Mouse (Mus musculus): Measurements from ENCODE around the gene Plxna2. TPM values are rescaled to one million over a fixed set of nuclear protein-coding genes. Genes with fewer than 3 reads are reported as not detected.

The Plxna2 gene
- polyA plus RNA-seq, 2 experiments = 11.0 to 11.9 TPM

DNA sequence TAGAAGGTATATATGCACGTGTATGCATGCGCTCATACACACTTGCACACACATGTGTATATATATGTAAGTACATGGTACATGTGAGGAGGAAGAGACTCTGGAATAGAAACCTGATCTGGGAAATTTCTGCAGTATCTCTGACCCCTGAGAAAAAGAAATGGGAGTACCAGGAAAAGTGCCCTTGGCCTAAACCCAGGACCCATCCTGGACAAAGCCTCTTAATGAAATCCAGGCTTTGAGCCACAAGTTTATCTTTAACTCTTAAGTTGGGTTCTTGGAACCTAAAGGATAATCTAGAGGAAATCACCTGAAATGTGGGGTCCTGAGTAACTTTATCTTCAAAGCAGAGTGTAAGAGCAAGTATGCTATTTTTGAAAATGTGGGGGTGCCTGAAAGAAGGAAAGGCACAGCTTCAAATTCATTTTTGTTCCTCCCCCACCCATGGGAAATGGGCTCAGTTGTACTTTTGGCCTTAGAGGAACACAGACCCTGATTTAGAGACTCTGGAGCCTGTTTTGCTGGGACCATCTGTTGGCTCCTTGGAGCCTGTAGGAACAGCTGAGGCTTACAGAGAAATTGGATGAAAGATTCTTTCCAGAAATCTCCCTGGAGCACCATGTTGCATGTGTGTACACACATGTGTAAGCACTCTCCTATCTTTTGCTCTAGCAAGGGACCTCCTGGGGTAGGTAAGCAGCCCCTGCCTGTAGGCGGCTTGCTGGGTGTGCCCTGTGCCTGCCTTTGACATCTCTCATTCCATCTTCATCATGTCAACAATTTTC is 57.3 kb downstream of the Plxna2 start:
- no peaks in the 10 kb centered on the region for H3K9me3 ChIP-seq (ENCODE audit: control insufficient read depth, low read length)
- no peaks in the 10 kb centered on the region for H3K27me3 ChIP-seq (ENCODE audit: control insufficient read depth, insufficient read depth, low read length)
- no peak overlapping the region for H3K4me3 ChIP-seq (replicated peaks; ENCODE audit: low read length)
- DNase-seq (ENCODE audit: low spot score) (no peak), ATAC-seq (ENCODE audit: low FRiP score, low read depth) (no peak)
- 78% methylated on average over 3 of the region's 3 CpGs for WGBS
- H3K36me3 ChIP-seq (ENCODE audit: control insufficient read depth, insufficient read depth, low read length) = no peaks in the 10 kb centered on the region
- 0 out of 2 replicates have a peak, but pooled peaks cover 3% of the 10 kb centered on the region for H3K4me1 ChIP-seq (ENCODE audit: control insufficient read depth, insufficient read depth, low read length)
- H3K9ac ChIP-seq (ENCODE audit: low read depth, low read length, severe bottlenecking) = no peak overlapping the region
- H3K27ac ChIP-seq (replicated peaks; ENCODE audit: low read depth, low read length) = no peak overlapping the region
- H3K4me2 ChIP-seq (replicated peaks; ENCODE audit: low read depth, low read length, severe bottlenecking) = no peak overlapping the region
- TF ChIP-seq POLR2A (IDR thresholded peaks at IDR 0.05; ENCODE audit: borderline replicate concordance, extremely low read depth, insufficient read depth, insufficient read length) = no peak

DNA sequence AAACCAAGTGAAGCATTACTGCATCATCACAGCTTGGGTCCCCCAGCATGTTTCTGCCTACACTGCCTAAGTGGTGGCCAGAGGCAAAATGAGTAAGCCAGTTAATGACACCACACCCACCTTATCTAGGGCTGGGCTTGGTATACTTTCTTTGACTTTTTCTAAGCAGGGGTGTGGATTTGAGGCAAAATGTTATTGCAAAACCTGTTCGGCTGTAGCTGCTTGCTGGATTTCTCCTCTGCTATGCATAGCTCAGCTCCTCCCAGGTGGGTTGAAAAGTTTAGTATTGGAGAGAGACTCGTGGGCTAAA is 57.8 kb downstream of the Plxna2 start:
- Histone ChIP-seq H3K27ac (replicated peaks; ENCODE audit: low read depth, low read length) (no peak overlapping the region), H3K9me3 (ENCODE audit: control insufficient read depth, low read length) (no peaks in the 10 kb centered on the region), H3K4me2 (replicated peaks; ENCODE audit: low read depth, low read length, severe bottlenecking) (no peak overlapping the region), H3K27me3 (ENCODE audit: control insufficient read depth, insufficient read depth, low read length) (no peaks in the 10 kb centered on the region), H3K4me1 (ENCODE audit: control insufficient read depth, insufficient read depth, low read length) (peaks cover 8% of the 10 kb centered on the region; the same call in 1 of the 2 replicates), H3K4me3 (replicated peaks; ENCODE audit: low read length) (no peak overlapping the region), H3K36me3 (ENCODE audit: control insufficient read depth, insufficient read depth, low read length) (no peaks in the 10 kb centered on the region), H3K9ac (ENCODE audit: low read depth, low read length, severe bottlenecking) (no peak overlapping the region)
- ATAC-seq (ENCODE audit: low FRiP score, low read depth) (no peak; the same call in 1 of the 2 replicates), DNase-seq (ENCODE audit: low spot score) (peak; percentile 57)
- 44% methylated on average over 2 of the region's 2 CpGs for WGBS
- no peak for TF ChIP-seq POLR2A (IDR thresholded peaks at IDR 0.05; ENCODE audit: borderline replicate concordance, extremely low read depth, insufficient read depth, insufficient read length)

DNA sequence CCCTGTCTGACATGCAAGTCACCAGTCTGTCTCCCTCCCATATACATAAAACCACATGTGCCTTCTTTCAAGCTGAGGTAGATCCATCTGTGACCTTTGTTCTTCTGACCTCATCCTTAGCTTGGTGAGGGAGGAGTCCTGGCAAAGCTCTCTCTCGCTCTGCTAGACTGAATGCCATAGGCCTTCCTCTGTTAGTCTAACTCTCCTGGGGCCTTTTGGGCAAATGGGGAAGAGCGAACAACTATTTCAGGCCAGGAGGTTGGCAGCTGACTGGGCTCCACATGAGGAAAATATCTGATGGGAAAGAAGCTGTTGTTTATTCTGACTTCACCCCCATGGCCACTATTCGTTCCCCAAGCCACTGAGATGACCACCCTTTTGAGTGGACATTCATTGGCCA is 59.9 kb downstream of the Plxna2 start:
- no peak for TF ChIP-seq POLR2A (IDR thresholded peaks at IDR 0.05; ENCODE audit: borderline replicate concordance, extremely low read depth, insufficient read depth, insufficient read length)
- Histone ChIP-seq H3K9me3 (ENCODE audit: control insufficient read depth, low read length) (no peaks in the 10 kb centered on the region), H3K4me1 (ENCODE audit: control insufficient read depth, insufficient read depth, low read length) (peaks cover 18% of the 10 kb centered on the region; the same call in 1 of the 2 replicates), H3K4me2 (replicated peaks; ENCODE audit: low read depth, low read length, severe bottlenecking) (no peak overlapping the region), H3K36me3 (ENCODE audit: control insufficient read depth, insufficient read depth, low read length) (no peaks in the 10 kb centered on the region), H3K27me3 (ENCODE audit: control insufficient read depth, insufficient read depth, low read length) (no peaks in the 10 kb centered on the region), H3K9ac (ENCODE audit: low read depth, low read length, severe bottlenecking) (no peak overlapping the region), H3K27ac (replicated peaks; ENCODE audit: low read depth, low read length) (no peak overlapping the region), H3K4me3 (replicated peaks; ENCODE audit: low read length) (no peak overlapping the region)
- DNase-seq (ENCODE audit: low spot score) (no peak), ATAC-seq (ENCODE audit: low FRiP score, low read depth) (no peak)
- WGBS = 57% methylated on average over 3 of the region's 3 CpGs

GRCm38 (mm10) chr1:194679147-194679546 is 61.1 kb downstream of the Plxna2 start:
- no peaks in the 10 kb centered on the region for H3K36me3 ChIP-seq (ENCODE audit: control insufficient read depth, insufficient read depth, low read length)
- DNase-seq (ENCODE audit: low spot score) (no peak), ATAC-seq (ENCODE audit: low FRiP score, low read depth) (no peak)
- no peak for TF ChIP-seq POLR2A (IDR thresholded peaks at IDR 0.05; ENCODE audit: borderline replicate concordance, extremely low read depth, insufficient read depth, insufficient read length)
- H3K9ac ChIP-seq (ENCODE audit: low read depth, low read length, severe bottlenecking) = no peak overlapping the region
- no peaks in the 10 kb centered on the region for H3K9me3 ChIP-seq (ENCODE audit: control insufficient read depth, low read length)
- H3K4me2 ChIP-seq (replicated peaks; ENCODE audit: low read depth, low read length, severe bottlenecking) = no peak overlapping the region
- no peak overlapping the region for H3K27ac ChIP-seq (replicated peaks; ENCODE audit: low read depth, low read length)
- H3K4me1 ChIP-seq (ENCODE audit: control insufficient read depth, insufficient read depth, low read length) = peaks cover 18% of the 10 kb centered on the region; the same call in 1 of the 2 replicates
- H3K27me3 ChIP-seq (ENCODE audit: control insufficient read depth, insufficient read depth, low read length) = no peaks in the 10 kb centered on the region
- H3K4me3 ChIP-seq (replicated peaks; ENCODE audit: low read length) = no peak overlapping the region

DNA sequence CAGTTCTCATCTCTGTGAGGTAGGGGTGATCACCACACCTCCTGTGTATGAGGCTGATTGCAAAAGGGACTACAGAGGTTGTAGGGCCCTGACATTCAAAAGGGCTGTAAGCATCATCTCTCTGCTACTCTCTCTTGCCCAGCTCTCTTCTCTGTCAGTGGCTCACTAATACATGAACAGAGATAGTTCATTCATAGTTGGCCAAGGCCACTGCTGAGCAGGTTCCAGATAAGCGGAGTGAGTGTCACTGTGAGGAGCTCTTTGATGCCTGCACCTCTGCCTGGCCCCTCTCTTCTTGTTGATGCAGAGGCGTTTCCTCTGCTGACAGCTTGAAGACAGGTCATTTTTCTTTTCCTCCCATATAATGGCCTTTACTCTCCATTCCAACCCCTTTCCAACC is 62.1 kb downstream of the Plxna2 start:
- H3K9ac ChIP-seq (ENCODE audit: low read depth, low read length, severe bottlenecking) = no peak overlapping the region
- H3K27me3 ChIP-seq (ENCODE audit: control insufficient read depth, insufficient read depth, low read length) = no peaks in the 10 kb centered on the region
- no peak overlapping the region for H3K4me3 ChIP-seq (replicated peaks; ENCODE audit: low read length)
- WGBS = 19% methylated on average over 2 of the region's 2 CpGs
- H3K4me1 ChIP-seq (ENCODE audit: control insufficient read depth, insufficient read depth, low read length) = peaks cover 18% of the 10 kb centered on the region; the same call in 1 of the 2 replicates
- DNase-seq (ENCODE audit: low spot score) = no peak
- H3K27ac ChIP-seq (replicated peaks; ENCODE audit: low read depth, low read length) = no peak overlapping the region
- no peaks in the 10 kb centered on the region for H3K9me3 ChIP-seq (ENCODE audit: control insufficient read depth, low read length)
- TF ChIP-seq POLR2A (IDR thresholded peaks at IDR 0.05; ENCODE audit: borderline replicate concordance, extremely low read depth, insufficient read depth, insufficient read length) = no peak
- ATAC-seq (ENCODE audit: low FRiP score, low read depth) = no peak
- H3K36me3 ChIP-seq (ENCODE audit: control insufficient read depth, insufficient read depth, low read length) = no peaks in the 10 kb centered on the region
- no peak overlapping the region for H3K4me2 ChIP-seq (replicated peaks; ENCODE audit: low read depth, low read length, severe bottlenecking)
